Mouse (Mus musculus) megakaryocyte, adult 5-6 weeks (primary cell): ENCODE measurements at regions not wholly inside any gene's neighbourhood (a gene's known extent, or its start where the extent isn't known, plus 50 kb on each side); places are given as distances from the start of the nearest gene placed in this dataset.

Source experiments
- ATAC-seq: 2 replicates; pipeline ENCODE4 v1.8.0; 2016; ENCODE audit warnings: mild to moderate bottlenecking, inconsistent platforms; ENCODE audit not compliant: poor library complexity, severe bottlenecking

GRCm38 (mm10) chr5:73872641-73873421 is 195.4 kb downstream of the Usp46 start:
- no peak for ATAC-seq

- ATAC-seq = no peak
Observed at GRCm38 (mm10) chr5:73874770-73875169, 193.5 kb downstream of the Usp46 start.

- no peak for ATAC-seq
Observed at GRCm38 (mm10) chr5:73875847-73876246, 192.4 kb downstream of the Usp46 start.

DNA sequence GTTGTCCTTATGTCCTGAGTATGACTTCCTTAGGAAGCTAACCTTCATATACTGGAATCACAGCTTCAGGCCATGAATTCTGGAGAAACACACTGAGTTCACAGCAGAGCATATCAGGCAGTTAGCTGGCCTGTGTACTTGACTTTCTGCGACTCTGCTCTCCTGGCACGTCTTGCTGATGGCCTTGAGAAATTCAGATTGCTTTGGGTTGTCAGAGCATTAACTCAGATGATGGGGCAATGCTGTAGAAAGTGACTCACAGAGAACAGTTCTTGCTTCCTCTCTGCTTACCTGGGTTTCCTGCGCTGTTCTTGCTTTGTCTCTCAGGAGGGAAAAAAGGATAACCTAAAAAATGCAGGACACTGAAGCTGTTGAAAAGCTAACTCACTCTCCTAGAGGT is 187.3 kb downstream of the Usp46 start:
- no peak for ATAC-seq

DNA sequence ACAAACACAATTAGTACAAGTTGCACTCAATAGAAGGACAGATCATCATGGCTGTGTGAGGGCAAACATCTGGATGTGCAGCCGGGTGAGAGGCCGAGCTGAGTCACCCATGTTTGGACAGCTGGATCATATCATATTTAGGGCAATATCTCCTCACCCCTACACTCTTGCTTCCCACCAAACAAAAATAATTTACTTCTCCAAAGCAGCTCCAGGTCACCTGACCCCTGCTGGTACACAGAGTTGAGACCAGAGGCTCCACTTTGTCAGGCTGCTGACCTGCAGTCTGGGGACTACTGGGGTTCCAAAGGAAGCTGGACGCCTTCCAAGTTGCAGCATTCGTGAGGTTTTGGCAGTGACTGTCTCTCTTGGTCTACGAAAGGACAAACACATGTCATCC is 186.3 kb downstream of the Usp46 start:
- ATAC-seq = no peak

- no peak for ATAC-seq
Observed at GRCm38 (mm10) chr5:73884998-73885397, 183.2 kb downstream of the Usp46 start.

DNA sequence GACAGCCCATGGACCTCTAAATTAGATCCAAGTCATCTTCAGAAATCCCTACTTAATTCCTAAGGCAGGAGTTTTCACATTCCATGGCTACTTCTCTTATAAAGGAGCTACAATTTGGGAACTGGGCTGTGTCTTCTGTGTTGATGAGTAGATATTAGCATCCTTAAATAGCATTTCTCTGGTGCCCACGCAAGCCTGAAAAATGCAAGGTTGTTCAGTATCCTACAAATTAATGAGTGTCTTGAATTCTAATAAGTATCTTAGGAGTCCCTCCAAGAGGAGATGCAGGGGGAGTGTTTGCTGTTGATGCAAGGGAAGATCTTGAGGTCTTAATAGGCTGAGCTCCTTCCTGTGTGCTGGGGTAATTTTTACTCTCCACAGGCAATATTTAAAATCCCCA is 182.5 kb downstream of the Usp46 start:
- no peak for ATAC-seq

DNA sequence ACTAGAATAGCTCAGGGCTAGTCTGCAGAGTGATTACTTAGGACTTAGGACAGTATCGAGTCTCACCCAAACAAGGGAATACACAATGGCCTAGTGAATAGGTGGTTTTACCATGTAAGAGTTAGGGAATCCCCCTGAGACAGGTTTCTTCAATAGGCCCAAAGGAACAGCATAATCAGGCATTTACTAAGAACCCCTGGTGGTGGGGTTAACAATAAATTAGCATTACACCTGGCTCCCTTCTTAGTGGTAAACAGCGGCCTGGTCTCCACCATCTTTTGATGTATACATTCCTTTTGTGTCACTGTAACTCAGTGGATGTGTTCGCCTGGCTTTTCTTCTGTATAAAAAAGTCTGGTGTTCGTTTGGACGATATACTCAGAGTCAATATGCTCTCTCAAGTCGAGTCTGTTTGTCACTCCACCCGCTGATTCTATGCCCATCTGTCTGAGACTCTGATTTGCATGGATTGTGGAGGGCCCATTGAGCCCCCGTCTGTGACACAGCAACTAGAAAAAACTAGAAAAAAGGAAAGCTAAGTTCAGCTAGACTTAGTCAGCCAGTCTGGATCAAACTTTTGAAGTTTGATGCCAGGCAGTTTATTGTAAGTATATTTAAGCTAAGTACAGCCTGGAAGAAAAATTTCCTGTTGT is 180.8 kb downstream of the Usp46 start:
- no peak for ATAC-seq

DNA sequence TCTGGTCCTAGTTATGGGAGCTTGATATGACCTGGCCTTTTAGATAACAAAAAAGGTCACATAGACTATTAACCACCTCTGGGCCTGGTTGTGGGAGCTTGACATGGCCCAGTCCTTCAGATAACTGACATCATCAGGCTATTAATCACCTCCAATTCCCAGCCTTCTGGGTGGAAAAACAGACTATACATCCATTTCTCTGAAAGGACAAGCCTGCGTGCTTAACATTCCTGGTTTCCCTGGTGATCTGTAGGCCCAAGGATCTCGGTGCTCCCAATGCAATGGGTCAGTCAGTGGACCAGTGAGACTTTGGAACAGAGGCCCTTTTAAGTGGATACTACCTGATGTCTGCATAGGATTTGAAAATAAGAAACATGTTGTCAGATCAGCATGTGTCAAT is 179.8 kb downstream of the Usp46 start:
- no peak for ATAC-seq

DNA sequence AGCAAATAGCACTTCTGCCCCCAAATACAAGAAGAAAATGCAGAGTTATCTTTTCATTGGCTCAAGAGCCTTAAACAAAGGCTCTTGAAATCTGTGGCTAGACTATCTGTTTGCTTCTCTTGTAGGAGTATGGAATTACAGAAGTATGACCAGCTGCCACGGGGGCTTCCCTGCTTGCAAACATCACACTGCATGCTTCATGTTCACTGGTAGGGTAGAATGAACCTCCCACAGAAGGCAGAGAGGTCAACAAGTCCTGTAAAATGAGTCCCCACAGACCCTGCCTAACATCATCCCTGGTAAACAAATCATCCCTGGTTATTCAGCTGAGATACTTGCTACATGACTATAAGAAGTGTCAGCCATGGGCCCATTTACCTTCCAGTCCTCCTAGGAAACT is 178.9 kb downstream of the Usp46 start:
- no peak for ATAC-seq

DNA sequence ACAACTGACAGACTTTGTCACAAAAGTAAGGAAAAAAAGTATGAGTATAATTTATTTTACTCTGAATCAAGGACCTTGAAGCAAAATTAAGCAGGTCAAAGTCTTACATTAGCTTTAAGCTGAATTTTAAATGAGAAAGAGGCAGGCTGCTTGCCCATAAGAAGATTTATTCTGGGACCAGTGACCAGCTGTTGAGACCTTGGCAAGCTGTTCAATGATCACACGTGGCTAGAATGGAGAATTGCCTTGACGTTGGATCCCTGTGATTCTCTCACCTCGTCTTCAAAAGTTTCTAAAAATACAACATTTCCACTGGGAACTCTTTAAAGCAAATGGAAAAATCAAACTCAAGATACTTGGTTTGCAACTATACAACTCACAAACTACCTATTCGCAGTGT is 177.3 kb downstream of the Usp46 start:
- no peak for ATAC-seq

DNA sequence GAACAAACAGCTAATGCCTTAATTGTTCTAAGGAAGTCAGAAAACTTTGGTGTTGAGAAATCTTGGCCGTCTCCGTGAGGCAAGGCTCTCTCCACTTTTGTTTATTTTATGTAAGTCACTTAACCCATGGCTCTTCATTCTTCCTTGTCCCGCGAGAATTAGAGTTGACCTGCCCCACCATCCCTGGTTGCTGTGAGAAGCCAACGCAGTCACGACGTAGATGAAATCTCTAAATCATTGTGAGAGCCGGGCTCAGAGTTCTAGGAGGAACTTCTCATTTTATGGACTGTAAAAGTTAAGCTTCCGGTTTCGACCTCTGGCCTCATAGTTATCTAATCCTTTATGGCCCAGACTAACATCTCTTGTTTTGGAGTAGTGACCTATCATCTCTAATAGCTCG is 176.6 kb downstream of the Usp46 start:
- ATAC-seq = no peak

DNA sequence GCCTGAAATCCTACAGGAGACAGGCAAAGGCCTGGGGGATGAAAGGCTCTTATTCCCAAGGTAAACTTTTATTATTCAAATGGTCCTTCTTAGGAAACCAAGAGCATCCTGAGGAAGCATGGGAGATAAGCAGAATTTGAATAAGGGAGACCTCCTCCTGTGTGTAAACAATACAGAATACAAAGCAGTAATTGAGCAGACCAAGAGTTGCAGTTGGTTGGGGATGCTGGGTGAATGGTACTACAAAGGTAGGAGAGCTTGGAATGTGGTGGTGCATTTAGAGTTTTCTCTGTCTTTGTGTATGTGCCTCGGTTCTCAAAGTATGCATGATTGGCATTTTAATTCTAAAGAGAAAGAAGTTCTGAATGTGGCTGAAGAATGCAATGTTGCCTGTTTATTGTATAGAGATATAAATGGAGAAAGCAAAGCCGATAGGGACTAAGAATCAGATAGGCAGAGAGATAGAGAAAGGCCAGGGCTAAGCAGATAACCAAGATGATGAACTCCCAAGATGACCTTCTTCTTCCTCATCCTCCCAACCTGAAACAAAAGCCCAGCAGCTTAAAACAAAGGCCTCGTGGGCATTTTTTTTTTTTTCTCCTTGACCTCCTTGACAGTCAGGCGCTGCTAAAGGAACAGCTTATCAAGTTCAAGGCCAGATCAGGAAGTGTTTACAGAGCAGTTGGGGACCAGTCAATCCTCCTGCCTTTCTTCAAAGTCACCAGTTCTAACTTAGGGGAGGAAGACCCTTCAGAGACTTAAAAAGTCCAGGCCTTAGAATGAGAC is 175.6 kb downstream of the Usp46 start:
- ATAC-seq = no peak

GRCm38 (mm10) chr5:73895186-73895585 is 173.0 kb downstream of the Usp46 start:
- ATAC-seq = no peak

DNA sequence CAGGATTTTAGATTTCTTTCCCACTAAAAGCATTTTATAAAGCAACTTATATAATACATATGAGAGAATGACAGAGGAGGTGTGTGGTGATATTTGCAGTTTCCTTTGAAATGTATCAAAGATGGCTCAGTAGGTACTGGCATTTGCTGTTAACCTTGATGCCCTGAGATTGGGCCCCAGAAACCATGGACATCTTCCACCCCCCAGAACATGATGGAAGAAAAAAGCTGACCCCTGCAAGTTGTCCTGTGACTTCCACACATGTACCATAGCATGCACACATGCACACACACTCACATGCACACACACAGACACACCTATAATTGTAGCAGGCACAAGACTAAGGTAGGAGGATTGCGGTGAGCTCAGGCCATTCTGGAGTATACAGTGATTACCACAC is 171.4 kb downstream of the Usp46 start:
- ATAC-seq = no peak

GRCm38 (mm10) chr5:73901651-73902050 is 166.6 kb downstream of the Usp46 start:
- ATAC-seq = no peak

GRCm38 (mm10) chr5:73902470-73903218 is 165.6 kb downstream of the Usp46 start:
- ATAC-seq = no peak

DNA sequence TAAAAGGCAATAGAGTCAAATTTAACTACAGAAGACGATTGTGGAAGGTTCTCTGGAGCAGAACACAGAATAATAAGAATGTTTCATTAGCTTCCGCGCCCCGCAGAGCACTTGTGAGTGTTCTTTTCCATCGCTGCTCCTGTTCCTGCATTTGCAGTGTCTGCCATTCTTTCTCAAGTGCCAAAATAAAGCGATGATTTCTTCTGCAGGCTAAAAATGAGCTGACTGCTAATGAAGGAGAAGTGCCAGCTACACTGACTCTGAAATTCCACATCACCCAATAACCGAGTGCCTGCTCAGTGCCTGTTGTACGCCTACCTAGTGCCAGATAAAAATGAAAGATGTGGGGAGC is 165.0 kb downstream of the Usp46 start:
- no peak for ATAC-seq

DNA sequence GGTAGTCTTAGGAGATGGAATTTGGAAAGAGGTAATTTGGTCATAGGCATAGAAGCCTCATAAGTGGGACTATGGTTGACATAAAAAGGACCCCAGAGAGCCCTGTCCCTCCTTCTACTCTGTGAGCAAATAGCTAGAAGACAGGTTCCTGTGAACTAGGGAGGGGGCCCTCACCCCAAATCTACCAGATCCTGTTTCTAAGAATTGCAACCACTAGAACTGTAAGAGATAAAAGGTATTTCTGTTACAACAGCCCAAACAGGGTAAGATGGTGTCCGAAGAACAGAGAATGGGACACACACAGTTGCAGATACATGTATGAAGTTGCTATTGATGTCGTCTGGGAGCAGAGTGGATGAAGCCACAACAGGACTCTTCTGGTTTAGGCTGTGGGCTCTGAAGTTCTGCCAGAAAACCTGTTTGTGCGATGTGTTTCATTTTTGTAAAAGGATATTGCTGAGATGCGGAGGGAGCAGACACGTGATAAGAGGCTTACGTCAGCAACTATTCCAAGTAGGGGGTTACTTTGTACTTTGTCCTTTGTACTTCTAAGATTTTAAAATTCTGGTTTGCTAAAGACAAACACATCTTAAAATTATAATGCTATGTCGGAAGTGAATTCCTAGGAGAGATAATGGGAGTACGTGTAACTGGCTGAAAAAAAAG is 164.0 kb downstream of the Usp46 start:
- ATAC-seq = no peak

GRCm38 (mm10) chr5:73912149-73912548 is 156.1 kb downstream of the Usp46 start:
- no peak for ATAC-seq

DNA sequence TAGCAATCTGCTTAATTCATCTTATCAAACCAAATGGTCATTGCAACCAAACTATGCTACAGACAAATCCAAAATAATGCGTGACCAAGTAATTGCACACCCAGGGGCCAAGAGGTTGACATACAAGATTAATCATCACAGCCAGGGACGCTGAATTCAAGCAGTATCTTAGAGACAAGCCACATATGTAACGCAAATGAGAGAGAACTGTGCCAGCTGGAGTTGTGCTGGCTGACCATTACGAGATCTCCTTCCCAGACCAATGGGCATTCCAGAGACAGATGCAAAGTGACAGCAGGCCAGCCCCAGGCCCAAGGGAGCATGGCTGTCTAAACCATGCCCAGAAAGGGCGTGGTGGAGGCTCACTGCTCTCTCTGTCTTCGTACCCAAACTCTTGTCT is 155.1 kb downstream of the Usp46 start:
- no peak for ATAC-seq
